9 mouse cellular contexts compared by ENCODE assay signal in the genomic region with DNA sequence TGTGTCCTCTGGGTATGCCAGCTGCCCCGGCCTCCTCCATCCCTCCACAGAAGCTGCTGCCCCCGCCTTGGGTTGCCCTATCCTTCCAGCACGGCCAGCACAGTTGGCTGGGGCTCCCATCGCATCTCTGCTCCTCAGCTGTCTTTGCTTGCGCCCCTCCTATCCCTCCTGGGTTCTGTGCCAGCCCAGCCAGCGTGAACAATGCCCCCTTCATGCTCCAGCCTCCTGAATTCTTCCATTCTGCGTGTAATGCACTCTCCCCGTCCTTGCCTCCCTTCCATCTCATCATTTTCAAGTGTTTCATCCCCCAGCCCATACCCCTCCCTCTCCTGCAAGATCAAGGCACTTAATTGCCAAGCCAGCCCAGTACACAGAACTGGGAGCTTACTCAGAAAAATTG.
DNase-seq lines count a peak whose midpoint lies in the region; ATAC-seq and TF ChIP-seq lines count a peak whose summit lies in the region.
"Had no signal": no experiment of that assay in that cellular context is flagged by ENCODE, and none has a peak within 500 bp of the region (broad histone marks: within the 10 kb centered on the region; RNA-seq: fewer than 3 reads in every experiment).

No protein-coding gene starts in this region.

- H3K36me3 ChIP-seq in neural tube, embryonic 13.5 days, result no peaks in the 10 kb centered on the region
- H3K36me3 ChIP-seq: liver, embryonic 13.5 days had no signal

- DNase-seq in cerebellum, adult 18-20 months, result peak; percentile 24 to 43
- peak; percentile 44 to 82 for DNase-seq in cerebellum, postnatal 4 days (ENCODE audit: low spot score in 2 of 2)
- DNase-seq in layer of hippocampus, adult 2 months (ENCODE audit: low spot score in 2 of 2), result peak; percentile 58 to 63
- DNase-seq in thymus, postnatal 10 days (ENCODE audit: low spot score in 2 of 2), result no peak
- no peak for DNase-seq in kidney, postnatal 10 days
- DNase-seq in B cell, adult 2 months, result no peak
- DNase-seq: liver, embryonic 13.5 days had no signal

- H3K9me3 ChIP-seq in neural tube, embryonic 13.5 days, result no peaks in the 10 kb centered on the region
- H3K9me3 ChIP-seq: liver, embryonic 13.5 days had no signal

- H3K9ac ChIP-seq in neural tube, embryonic 13.5 days, result 0 out of 2 replicates have a peak overlapping the region, but pooled peaks have one; percentile 9
- H3K9ac ChIP-seq: liver, embryonic 13.5 days had no signal

- H3K4me1 ChIP-seq in neural tube, embryonic 13.5 days (replicated peaks), result peaks cover 72% of the 10 kb centered on the region
- H3K4me1 ChIP-seq: liver, embryonic 13.5 days had no signal

- H3K4me2 ChIP-seq in neural tube, embryonic 13.5 days, result 0 out of 2 replicates have a peak overlapping the region, but pooled peaks have one; percentile 11
- H3K4me2 ChIP-seq: liver, embryonic 13.5 days had no signal

- no peaks in the 10 kb centered on the region; the same call in 1 of the 2 replicates for H3K27me3 ChIP-seq in neural tube, embryonic 13.5 days

- no peak for ATAC-seq in cerebellum, adult (ENCODE audit: insufficient number of reproducible peaks, low FRiP score, low TSS enrichment)
- ATAC-seq in neural tube, embryonic 13.5 days (ENCODE audit: low read depth), result peak; percentile 64

- no peak for TF ChIP-seq CTCF in layer of hippocampus, adult 2 months (conservative IDR thresholded peaks at IDR 0.05)

- no peak overlapping the region for H3K4me3 ChIP-seq in layer of hippocampus, adult 2 months
- H3K4me3 ChIP-seq in neural tube, embryonic 13.5 days, result no peak overlapping the region
- H3K4me3 ChIP-seq: liver, embryonic 13.5 days had no signal

- 20% methylated on average over 8 of the region's 8 CpGs for WGBS in neural tube, embryonic 13.5 days

- peak overlapping the region; percentile 88 for H3K27ac ChIP-seq in layer of hippocampus, adult 2 months
- H3K27ac ChIP-seq in neural tube, embryonic 13.5 days (replicated peaks), result peak overlapping the region; percentile 88
- H3K27ac ChIP-seq: liver, embryonic 13.5 days had no signal

Comparison
In these comparisons a context has a peak if more than half of its experiments do, and no peak if none do; other contexts are left out.
1. DNase-seq: peak in cerebellum, adult 18-20 months (2 of 2), cerebellum, postnatal 4 days (2 of 2) and layer of hippocampus, adult 2 months (2 of 2); none in thymus, postnatal 10 days (0 of 2), kidney, postnatal 10 days (single experiment) and B cell, adult 2 months (0 of 2).